Mouse (Mus musculus): ENCODE results near the gene 6030445D17Rik.
A peak's percentile ranks its signal among the peaks of the same experiment; 100 is the strongest.

Gene 6030445D17Rik

DNA sequence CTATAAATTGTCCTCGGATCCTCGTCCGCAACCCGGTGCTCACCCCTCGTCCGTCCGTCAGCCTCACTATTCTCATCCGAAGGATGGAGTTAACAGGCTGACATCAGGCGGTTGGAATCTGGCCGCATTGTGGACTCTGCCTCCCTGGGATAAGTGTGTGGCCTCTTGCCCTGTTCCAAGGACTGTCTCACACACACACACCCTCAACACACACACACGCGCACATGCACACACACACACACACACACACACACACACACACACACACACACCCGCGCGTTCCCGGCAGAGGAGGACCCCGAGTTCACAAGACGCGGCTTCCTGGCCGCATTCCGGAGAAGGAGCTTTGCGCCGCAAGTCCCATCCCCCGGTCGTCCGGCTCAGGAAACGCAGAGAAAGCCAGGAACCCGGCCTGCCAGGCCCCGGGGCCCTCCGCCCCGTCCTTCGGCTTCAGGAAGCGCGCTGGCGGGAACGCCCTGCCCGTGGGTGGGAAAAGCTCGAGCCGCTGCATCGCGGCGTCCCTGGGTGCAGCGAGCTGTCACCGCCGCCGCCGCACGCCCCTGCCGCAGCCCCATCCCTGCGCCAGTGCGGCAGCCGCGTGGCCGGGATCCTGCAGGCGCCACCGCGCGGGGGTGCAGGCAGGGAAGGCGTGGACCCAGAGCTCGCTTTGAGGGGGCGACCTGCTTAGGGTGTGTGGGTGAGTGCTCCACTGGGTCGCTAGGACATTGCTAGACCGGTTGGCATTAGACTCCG, at the start of gene 6030445D17Rik:
Gene 6030445D17Rik (plus strand): TSS at position 165 of the 753 bp plus-strand sequence.
- DNase-seq: peak; percentile 80 to 84

DNA sequence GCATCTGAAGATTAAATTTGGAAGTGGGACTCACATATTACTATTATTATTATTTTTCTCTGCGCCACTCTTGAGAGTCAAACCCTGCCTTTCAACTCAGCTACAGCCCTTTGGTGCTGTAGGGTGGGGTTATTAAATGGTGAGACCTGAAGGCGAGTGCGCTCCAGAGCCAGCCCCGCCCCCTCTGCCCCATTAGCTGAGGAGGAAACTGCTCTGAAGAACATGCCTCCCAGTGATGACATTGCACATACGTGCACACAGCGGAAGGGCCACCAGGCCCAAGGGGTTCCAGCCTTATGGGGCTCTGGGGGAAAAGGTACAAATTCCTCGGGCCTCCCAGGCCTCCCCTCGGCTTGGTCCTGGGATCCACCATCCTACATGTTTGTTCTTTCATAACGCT, 46.6 kb upstream of the 6030445D17Rik start:
- DNase-seq: no peak

- DNase-seq: no peak
Observed at GRCm38 (mm10) chr4:136418962-136419361, 43.1 kb upstream of the 6030445D17Rik start.

GRCm38 (mm10) chr4:136419386-136419785, 42.7 kb upstream of the 6030445D17Rik start:
- no peak for DNase-seq

GRCm38 (mm10) chr4:136423224-136423623, 38.8 kb upstream of the 6030445D17Rik start, which contains the start of gene Htr1d:
Gene Htr1d, plus strand, starts transcription at chr4:136423524.
- no peak for DNase-seq

DNA sequence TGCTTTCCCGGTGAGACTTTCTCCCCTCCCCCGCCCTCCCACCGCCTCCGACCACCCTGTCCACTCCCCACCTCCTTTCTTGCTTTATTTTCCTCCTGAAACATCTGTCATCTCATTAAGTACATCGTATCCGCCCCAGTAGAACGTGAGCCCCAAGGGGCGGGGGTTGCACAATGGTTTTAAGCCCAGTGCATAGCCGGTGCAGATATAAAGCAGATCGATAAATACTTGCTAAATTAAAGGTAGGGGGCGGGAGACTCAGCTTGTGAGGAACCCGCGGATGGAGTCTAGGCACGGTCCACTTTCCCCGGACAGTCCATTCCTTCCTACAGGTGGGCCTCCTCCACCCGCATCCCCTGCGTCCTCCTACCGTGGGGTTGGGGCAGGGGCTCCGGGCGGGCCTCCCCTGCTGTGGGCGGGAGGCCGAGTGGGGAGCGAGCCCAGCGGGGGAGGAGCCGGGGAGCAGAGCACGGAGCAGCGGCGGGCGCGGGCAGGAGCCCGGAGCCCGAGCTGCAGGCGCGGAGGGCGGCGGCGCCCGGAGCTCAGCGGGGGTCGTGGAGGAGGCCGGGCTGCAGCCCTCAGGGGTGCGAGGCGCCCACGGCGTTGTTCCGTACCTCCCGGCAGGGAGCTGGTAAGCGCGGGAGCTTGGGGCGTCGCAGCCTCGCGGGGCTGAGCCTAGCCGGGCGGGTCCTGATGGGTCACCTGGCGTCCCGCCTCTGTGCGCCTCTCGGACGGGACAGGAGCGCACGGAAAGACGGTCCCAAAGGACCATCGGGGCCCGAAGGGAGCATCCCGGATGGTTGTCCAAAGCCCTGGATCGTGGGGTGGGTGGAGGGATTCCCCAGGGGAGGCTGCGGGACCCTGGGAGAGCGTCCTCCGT, 37.7 kb upstream of the 6030445D17Rik start:
- DNase-seq: peak; percentile 15 to 17

- peak; percentile 34 to 68 for DNase-seq
Observed at GRCm38 (mm10) chr4:136425000-136425288, 37.1 kb upstream of the 6030445D17Rik start.

- DNase-seq: peak in 1 of 2 experiments; percentile 19
Observed at GRCm38 (mm10) chr4:136430609-136431375, 31.3 kb upstream of the 6030445D17Rik start.

GRCm38 (mm10) chr4:136431376-136431693, 30.7 kb upstream of the 6030445D17Rik start:
- peak; percentile 50 to 72 for DNase-seq

DNA sequence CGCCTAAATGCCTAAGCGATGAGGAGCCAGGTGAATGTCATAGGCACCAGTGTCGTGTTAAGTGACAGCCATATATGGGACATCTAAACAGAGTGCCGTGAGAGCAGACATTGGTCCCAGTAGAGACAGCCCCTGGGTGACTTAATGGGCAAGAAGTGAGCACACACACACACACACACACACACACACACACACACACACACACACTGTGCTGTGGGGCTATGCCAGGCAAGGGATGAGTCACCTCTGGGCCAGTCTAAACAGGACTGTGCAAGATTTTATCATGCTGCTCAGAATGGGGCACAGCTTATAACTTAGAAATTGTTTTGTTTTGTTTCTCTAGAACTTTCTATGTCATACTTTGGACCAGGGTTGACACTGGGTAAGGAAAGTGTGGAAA, 28.0 kb upstream of the 6030445D17Rik start:
- DNase-seq: no peak

- no peak for DNase-seq
Observed at GRCm38 (mm10) chr4:136439106-136439505, 22.9 kb upstream of the 6030445D17Rik start.

GRCm38 (mm10) chr4:136441354-136442043, 20.6 kb upstream of the 6030445D17Rik start:
- no peak for DNase-seq

DNA sequence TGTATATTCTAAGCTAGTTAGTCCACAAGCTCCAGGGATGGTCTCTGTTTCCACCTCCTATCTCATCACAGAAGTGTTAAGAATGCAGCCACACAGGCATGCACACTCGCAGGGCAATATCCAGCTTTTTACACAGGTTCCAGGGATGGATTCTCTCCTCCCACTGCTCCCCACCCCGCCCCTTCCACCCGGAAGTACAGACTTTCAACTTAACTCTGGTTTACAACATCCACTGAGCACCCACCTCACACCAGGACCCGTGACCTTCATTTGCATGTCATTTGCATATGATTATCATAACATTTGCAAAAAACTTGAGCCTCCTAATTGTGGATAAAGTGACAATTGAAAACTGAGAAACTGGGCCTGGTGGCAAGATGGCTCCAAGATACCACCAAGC, 17.5 kb upstream of the 6030445D17Rik start:
- no peak for DNase-seq

DNA sequence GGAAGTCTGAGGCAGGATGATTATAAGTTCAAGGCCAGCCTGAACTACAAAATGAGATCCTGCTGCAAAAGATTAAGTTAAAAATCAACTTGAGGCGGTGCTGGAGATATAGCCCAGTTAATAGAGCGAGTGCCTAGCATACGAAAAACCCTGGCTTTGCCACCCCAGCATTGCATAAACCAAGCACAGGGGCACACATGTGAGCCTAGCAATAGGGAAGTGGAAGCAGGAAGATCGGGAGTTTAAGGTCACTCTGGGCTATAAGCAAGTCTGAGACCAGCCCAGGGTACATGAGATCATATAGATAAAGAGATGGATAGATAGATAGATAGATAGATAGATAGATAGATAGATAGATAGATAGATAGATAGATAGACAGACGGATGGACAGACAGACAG, 12.3 kb upstream of the 6030445D17Rik start:
- no peak for DNase-seq

DNA sequence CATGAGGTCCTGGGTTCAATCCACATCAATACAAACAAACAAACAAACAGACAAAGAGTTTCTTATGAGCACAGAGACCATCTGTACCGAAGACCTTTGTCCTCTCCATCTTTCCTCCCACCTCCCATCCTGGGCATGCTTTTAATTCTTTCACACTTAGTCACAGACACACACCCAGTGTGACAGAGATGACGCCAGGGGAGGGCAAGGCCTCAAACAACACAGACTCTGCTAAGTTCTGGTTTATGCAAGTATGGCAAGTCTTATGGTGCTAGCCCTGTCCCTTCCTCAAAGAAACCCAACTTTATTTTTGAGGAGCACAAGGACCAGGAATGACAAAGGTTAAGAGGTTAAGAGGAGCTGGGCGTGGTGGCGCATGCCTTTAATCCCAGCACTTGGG, 11.8 kb upstream of the 6030445D17Rik start:
- DNase-seq: no peak

DNA sequence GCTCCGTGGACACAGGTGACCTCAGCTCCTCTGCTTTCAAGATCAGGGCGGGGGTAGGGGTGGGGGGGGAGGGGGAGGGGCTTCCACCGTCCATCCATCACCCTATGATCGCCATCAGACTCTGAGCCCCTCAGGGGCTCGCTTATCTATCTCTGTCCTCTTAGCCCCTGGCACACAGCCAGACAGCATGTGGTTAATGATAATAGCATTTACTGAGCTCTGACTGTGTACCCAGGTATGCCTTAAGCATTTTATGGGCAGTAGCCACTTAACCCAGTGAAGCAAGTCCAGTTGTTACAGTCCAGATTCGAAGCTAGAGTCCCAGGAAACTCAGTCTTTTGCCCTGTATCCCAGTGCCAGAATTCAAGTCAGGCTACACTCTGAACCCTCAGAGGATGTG, 10.5 kb upstream of the 6030445D17Rik start:
- peak in 1 of 2 experiments; percentile 32 for DNase-seq

GRCm38 (mm10) chr4:136452286-136452685, 9.8 kb upstream of the 6030445D17Rik start:
- no peak for DNase-seq

DNA sequence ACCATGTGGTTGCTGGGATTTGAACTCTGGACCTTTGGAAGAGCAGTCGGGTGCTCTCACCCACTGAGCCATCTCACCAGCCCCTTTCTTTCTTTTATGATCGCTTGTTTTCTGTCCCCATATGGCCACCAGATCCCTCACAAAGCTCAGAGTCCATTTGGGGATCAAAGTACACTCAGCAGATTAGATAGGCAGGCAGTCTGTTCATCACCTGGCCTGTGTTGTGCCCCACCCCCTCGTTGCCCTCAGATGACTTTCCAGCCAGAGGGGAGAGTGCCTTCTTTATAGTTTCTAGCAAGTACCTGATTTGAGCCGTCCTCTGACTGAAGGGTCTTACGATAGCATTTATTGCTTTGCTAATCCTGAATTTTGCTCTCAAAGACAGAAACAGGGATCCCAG, 9.3 kb upstream of the 6030445D17Rik start:
- DNase-seq: no peak

DNA sequence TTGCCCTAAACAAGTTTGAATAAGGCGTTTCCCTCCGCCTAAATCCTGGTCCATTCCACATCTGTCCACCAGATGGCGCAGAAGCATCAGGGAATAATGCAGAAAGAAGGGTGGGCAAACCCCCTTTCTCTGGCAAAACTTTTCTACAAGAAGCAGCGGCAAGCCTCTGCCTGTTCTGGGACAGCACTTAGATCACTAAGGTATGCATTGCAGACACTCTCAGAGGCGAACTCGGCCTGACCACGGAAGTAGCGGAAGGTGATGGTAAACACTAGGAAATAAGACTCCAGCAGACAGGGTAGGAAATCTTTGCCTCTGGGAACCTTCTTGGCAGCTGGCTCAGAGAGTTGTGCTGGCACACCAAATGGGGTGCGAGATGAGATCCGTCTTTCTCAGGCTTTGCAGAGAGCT, 7.2 kb upstream of the 6030445D17Rik start:
- DNase-seq: peak; percentile 76 to 84

DNA sequence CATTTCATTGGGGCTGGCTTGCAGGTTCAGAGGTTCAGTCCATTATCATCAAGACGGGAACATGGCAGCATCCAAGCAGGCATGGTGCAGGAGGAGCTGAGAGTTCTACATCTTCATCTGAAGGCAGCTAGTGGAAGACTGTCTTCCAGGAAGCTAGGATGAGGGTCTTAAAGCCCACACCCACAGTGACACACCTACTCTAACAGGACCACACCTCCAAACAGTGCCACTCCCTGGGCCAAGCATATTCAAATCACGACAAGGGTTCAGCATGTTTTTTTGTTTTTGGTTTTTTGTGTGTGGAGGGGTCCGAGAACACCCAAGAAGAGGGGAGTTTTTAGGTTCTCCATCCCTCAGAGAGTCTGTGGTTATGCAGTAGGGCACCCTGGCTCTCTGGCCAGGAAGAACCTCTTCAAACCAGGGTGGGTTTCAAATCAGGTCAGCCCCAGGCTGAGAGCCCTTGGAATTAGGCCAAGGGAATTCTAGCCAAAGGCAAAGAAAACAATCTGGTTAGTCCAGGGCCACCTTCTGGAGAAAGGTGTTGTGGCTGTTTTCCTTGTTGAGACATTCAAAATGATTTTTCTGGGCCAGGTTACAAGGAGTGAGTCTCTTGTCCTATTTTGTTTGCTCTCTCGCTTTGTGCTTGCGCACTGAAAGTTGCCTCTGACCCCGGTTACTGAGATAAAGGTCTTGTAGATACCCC, 5.4 kb upstream of the 6030445D17Rik start:
- DNase-seq: peak in 1 of 2 experiments; percentile 27

DNA sequence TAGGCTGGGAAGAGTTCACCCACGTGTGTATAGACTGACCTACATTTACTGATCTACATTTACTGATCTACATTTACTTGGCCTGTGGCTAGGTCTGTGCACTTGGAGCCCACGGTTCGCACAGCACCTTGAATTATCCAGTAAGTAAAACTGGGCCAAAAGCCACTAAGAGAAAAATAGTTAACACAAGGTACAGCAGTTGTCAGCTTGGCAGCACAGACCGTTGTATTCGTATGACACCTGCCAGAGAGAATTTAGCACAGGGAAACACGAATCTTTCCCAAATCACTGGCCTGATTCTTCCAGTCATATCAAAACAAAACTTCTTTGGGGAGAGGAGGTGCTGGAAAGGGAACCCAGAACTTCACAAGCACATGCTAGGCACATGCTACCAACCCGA, 3.8 kb upstream of the 6030445D17Rik start:
- no peak for DNase-seq

GRCm38 (mm10) chr4:136459210-136459609, 2.8 kb upstream of the 6030445D17Rik start:
- DNase-seq: no peak

Measured in cerebellum, postnatal 25 days (tissue).